Mouse (Mus musculus) liver, postnatal 0 days (tissue): Measurements from ENCODE around the gene Bola1. TPM values are rescaled to one million over a fixed set of nuclear protein-coding genes. Genes with fewer than 3 reads are reported as not detected.

ENCODE experiments used
- ATAC-seq: fragments of 200-750 bp; cut with Nextera tagmentation; 2 replicates; pipeline ENCODE4 v1.8.0; 2017; ENCODE audit warnings: mild to moderate bottlenecking, moderate library complexity
- DNase-seq: peaks from one replicate; pipeline ENCODE4 v3.0.0-alpha.2; 2016
- H3K27ac ChIP-seq: fragments of 300-500 bp; sonication (generic); 2 replicates; pipeline ENCODE4 v1.5.1; 2014; ENCODE audit warnings: antibody characterized with exemption, moderate library complexity, mild to moderate bottlenecking, low read depth
- H3K27me3 ChIP-seq: fragments of 300-500 bp; sonication (generic); 2 replicates; pipeline ENCODE4 v1.6.1; 2014; ENCODE audit warnings: low read length, control low read depth, mixed read lengths; ENCODE audit not compliant: insufficient read depth
- H3K36me3 ChIP-seq: fragments of 300-500 bp; sonication (generic); replicated peaks from 2 replicates; pipeline ENCODE4 v1.6.1; 2014; ENCODE audit warnings: mild to moderate bottlenecking, control low read depth, low read length, moderate library complexity, mixed read lengths; ENCODE audit not compliant: insufficient read depth
- H3K4me1 ChIP-seq: fragments of 300-500 bp; sonication (generic); 2 replicates; pipeline ENCODE4 v1.6.1; 2014; ENCODE audit warnings: antibody characterized with exemption, mild to moderate bottlenecking, control low read depth; ENCODE audit not compliant: insufficient read depth
- H3K4me2 ChIP-seq: fragments of 300-500 bp; sonication (generic); 2 replicates; pipeline ENCODE4 v1.6.1; 2014; ENCODE audit warnings: low read depth, mild to moderate bottlenecking, low read length, moderate library complexity, mixed read lengths
- H3K4me3 ChIP-seq: fragments of 300-500 bp; sonication (generic); 2 replicates; pipeline ENCODE4 v1.5.1; 2014; ENCODE audit warnings: low read depth, low read length
- H3K9ac ChIP-seq: fragments of 300-500 bp; sonication (generic); replicated peaks from 2 replicates; pipeline ENCODE4 v1.6.1; 2014; ENCODE audit warnings: mild to moderate bottlenecking, moderate library complexity
- H3K9me3 ChIP-seq: fragments of 300-500 bp; sonication (generic); 2 replicates; pipeline ENCODE4 v1.6.1; 2016; ENCODE audit warnings: mild to moderate bottlenecking, control low read depth, low read length, mixed read lengths
- CTCF ChIP-seq: sonication (generic); IDR thresholded peaks from 2 replicates; pipeline ENCODE4 v1.5.1; 2016; ENCODE audit warnings: antibody characterized with exemption, low read depth
- EP300 ChIP-seq: IDR thresholded peaks from 2 replicates; pipeline ENCODE4 v1.6.1; 2016; ENCODE audit warnings: antibody characterized with exemption, low read depth, mild to moderate bottlenecking
- WGBS: fragments of 180-500 bp; shearing (Covaris S2); extraction: QIAGEN DNeasy Blood & Tissue Kit; methylation state at CpG from one replicate; pipeline ENCODE4 v1.1.7; 2014; ENCODE audit not compliant: insufficient replicate concordance; 5-methylcytosine and 5-hydroxymethylcytosine counted together
- polyA plus RNA-seq: library from polyadenylated mRNA; unstranded; fragments of >200 nt; fragmentation: Nextera tagmentation; extraction: Ambion mirVana; gene quantifications from 2 replicates; pipeline ENCODE4 v1.2.1, GENCODE M21; 2015

Bola1 gene
- polyA plus RNA-seq, 1 experiment from 2014 or later: 49.2 TPM

- DNase-seq: no peak
- Histone ChIP-seq H3K36me3 (no peaks in the 10 kb centered on the region), H3K9me3 (no peaks in the 10 kb centered on the region), H3K4me2 (no peak overlapping the region), H3K9ac (no peak overlapping the region; the same call in 1 of the 2 replicates), H3K4me1 (peaks cover 18% of the 10 kb centered on the region), H3K27ac (no peak overlapping the region), H3K4me3 (no peak overlapping the region), H3K27me3 (no peaks in the 10 kb centered on the region)
- ATAC-seq: no peak
- TF ChIP-seq CTCF: no peak
- no peak for TF ChIP-seq EP300
- WGBS: 72% methylated on average over 3 of the region's 3 CpGs
Observed at GRCm38 (mm10) chr3:96235836-96236235, 16.3 kb upstream of the Bola1 start.

GRCm38 (mm10) chr3:96234914-96235313 lies 15.4 kb upstream of the Bola1 start:
- Histone ChIP-seq H3K27ac (no peak overlapping the region), H3K4me2 (no peak overlapping the region), H3K9ac (no peak overlapping the region), H3K36me3 (no peaks in the 10 kb centered on the region), H3K4me1 (peaks cover 16% of the 10 kb centered on the region), H3K9me3 (no peaks in the 10 kb centered on the region), H3K27me3 (no peaks in the 10 kb centered on the region), H3K4me3 (no peak overlapping the region)
- WGBS: 79% methylated on average over 2 of the region's 2 CpGs
- DNase-seq (no peak), ATAC-seq (no peak)
- TF ChIP-seq CTCF (peak; percentile 34), EP300 (no peak)

GRCm38 (mm10) chr3:96231758-96232120 lies 12.2 kb upstream of the Bola1 start:
- Histone ChIP-seq H3K4me2 (no peak overlapping the region), H3K27ac (no peak overlapping the region), H3K9me3 (no peaks in the 10 kb centered on the region), H3K9ac (no peak overlapping the region), H3K27me3 (no peaks in the 10 kb centered on the region), H3K4me3 (no peak overlapping the region), H3K4me1 (peaks cover 2% of the 10 kb centered on the region; the same call in 1 of the 2 replicates), H3K36me3 (no peaks in the 10 kb centered on the region)
- DNase-seq (no peak), ATAC-seq (no peak)
- TF ChIP-seq EP300 (no peak), CTCF (no peak)
- 43% methylated on average over 2 of the region's 2 CpGs for WGBS

GRCm38 (mm10) chr3:96230910-96231757 lies 11.6 kb upstream of the Bola1 start:
- H3K27ac ChIP-seq: no peak overlapping the region
- DNase-seq: no peak
- WGBS: 73% methylated on average over 4 of the region's 4 CpGs

GRCm38 (mm10) chr3:96230404-96230803 lies 10.9 kb upstream of the Bola1 start:
- TF ChIP-seq CTCF (no peak), EP300 (no peak)
- no peak overlapping the region for H3K27ac ChIP-seq
- H3K36me3 ChIP-seq: no peaks in the 10 kb centered on the region
- 55% methylated on average over 2 of the region's 2 CpGs for WGBS
- H3K27me3 ChIP-seq: no peaks in the 10 kb centered on the region
- H3K9me3 ChIP-seq: no peaks in the 10 kb centered on the region
- ATAC-seq (no peak), DNase-seq (no peak)
- no peak overlapping the region for H3K4me3 ChIP-seq
- H3K9ac ChIP-seq: no peak overlapping the region
- H3K4me1 ChIP-seq: peaks cover 3% of the 10 kb centered on the region
- no peak overlapping the region for H3K4me2 ChIP-seq

More at GRCm38 (mm10) chr3:96230910-96231757, 11.6 kb upstream of the Bola1 start:
- Histone ChIP-seq H3K36me3 (no peaks in the 10 kb centered on the region), H3K4me2 (no peak overlapping the region), H3K27me3 (no peaks in the 10 kb centered on the region), H3K4me1 (no peaks in the 10 kb centered on the region; the same call in 1 of the 2 replicates), H3K9ac (no peak overlapping the region), H3K9me3 (no peaks in the 10 kb centered on the region), H3K4me3 (no peak overlapping the region)
- ATAC-seq: no peak
- no peak for TF ChIP-seq EP300
- no peak for TF ChIP-seq CTCF

GRCm38 (mm10) chr3:96228828-96229227 lies 9.3 kb upstream of the Bola1 start:
- DNase-seq: no peak

More at GRCm38 (mm10) chr3:96228828-96229227, 9.3 kb upstream of the Bola1 start:
- Histone ChIP-seq H3K4me3 (no peak overlapping the region), H3K9ac (no peak overlapping the region), H3K36me3 (no peaks in the 10 kb centered on the region), H3K4me2 (no peak overlapping the region), H3K4me1 (peaks cover 17% of the 10 kb centered on the region), H3K27me3 (no peaks in the 10 kb centered on the region), H3K9me3 (no peaks in the 10 kb centered on the region), H3K27ac (no peak overlapping the region)
- WGBS: 59% methylated on average over 2 of the region's 2 CpGs
- ATAC-seq: no peak
- TF ChIP-seq CTCF: no peak
- TF ChIP-seq EP300: no peak
